Mouse (Mus musculus) midbrain, embryonic 12.5 days (tissue): ENCODE data around the gene Arl2bp. TPM values are rescaled to one million over a fixed set of nuclear protein-coding genes. Genes with fewer than 3 reads are reported as not detected.
A peak's percentile ranks its signal among the peaks of the same experiment; 100 is the strongest.

Experiments
- ATAC-seq: fragments of 200-750 bp; cut with Nextera tagmentation; 2 replicates; pipeline ENCODE4 v1.8.0; 2017; ENCODE audit warnings: low read depth, moderate TSS enrichment, moderate library complexity; ENCODE audit not compliant: low FRiP score
- H3K27ac ChIP-seq: fragments of 300-500 bp; sonication (generic); replicated peaks from 2 replicates; pipeline ENCODE4 v1.5.1; 2016; ENCODE audit warnings: mild to moderate bottlenecking
- H3K27me3 ChIP-seq: fragments of 300-500 bp; sonication (generic); 2 replicates; pipeline ENCODE4 v1.6.1; 2016; ENCODE audit warnings: mild to moderate bottlenecking
- H3K36me3 ChIP-seq: fragments of 300-500 bp; sonication (generic); 2 replicates; pipeline ENCODE4 v1.6.1; 2016
- H3K4me1 ChIP-seq: fragments of 300-500 bp; sonication (generic); 2 replicates; pipeline ENCODE4 v1.6.1; 2016
- H3K4me2 ChIP-seq: fragments of 300-500 bp; sonication (generic); replicated peaks from 2 replicates; pipeline ENCODE4 v1.6.1; 2016; ENCODE audit warnings: mild to moderate bottlenecking, moderate library complexity
- H3K4me3 ChIP-seq: fragments of 300-500 bp; sonication (generic); 2 replicates; pipeline ENCODE4 v1.5.1; 2016; ENCODE audit warnings: mild to moderate bottlenecking
- H3K9ac ChIP-seq: fragments of 300-500 bp; sonication (generic); replicated peaks from 2 replicates; pipeline ENCODE4 v1.6.1; 2016; ENCODE audit warnings: mild to moderate bottlenecking, moderate library complexity
- H3K9me3 ChIP-seq: fragments of 300-500 bp; sonication (generic); 2 replicates; pipeline ENCODE4 v1.6.1; 2016; ENCODE audit warnings: mild to moderate bottlenecking
- WGBS: fragments of 180-500 bp; shearing (Covaris S2); methylation state at CpG from one replicate; pipeline ENCODE4 v1.1.7; 2016; 5-methylcytosine and 5-hydroxymethylcytosine counted together
- polyA plus RNA-seq: library from polyadenylated mRNA; unstranded; fragments of >200 nt; fragmentation: Nextera tagmentation; extraction: Ambion mirVana; gene quantifications from 2 replicates; pipeline ENCODE4 v1.2.1, GENCODE M21; 2016

Arl2bp gene
- polyA plus RNA-seq, 1 experiment from 2014 or later: 238 TPM

DNA sequence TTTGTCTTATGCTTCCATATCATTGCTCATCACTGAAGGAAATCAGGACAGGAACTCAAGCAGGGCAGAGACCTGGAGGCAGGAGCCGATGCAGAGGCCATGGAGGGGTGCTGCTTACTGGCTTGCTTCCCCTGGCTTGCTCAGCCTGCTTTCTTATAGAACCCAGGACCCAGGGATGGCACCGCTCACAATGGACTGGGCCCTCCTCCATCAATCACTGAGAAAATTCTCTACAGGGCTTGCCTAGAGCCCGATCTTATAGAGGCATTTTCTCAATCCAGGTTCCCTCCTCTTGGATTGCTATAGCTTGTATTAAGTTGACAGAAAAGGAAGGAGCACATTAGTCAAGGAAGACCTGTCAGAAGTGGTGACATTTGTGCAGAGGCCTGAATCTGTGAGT lies 30.2 kb downstream of the Arl2bp start:
- WGBS: 57% methylated on average over 3 of the region's 3 CpGs
- peak overlapping the region; percentile 74 for H3K4me2 ChIP-seq
- peak overlapping the region; percentile 44; the same call in 1 of the 2 replicates for H3K4me3 ChIP-seq
- H3K9ac ChIP-seq: no peak overlapping the region
- H3K36me3 ChIP-seq: no peaks in the 10 kb centered on the region
- no peak for ATAC-seq
- H3K9me3 ChIP-seq: no peaks in the 10 kb centered on the region
- no peak overlapping the region for H3K27ac ChIP-seq
- peaks cover 17% of the 10 kb centered on the region for H3K4me1 ChIP-seq
- peaks cover 62% of the 10 kb centered on the region for H3K27me3 ChIP-seq

DNA sequence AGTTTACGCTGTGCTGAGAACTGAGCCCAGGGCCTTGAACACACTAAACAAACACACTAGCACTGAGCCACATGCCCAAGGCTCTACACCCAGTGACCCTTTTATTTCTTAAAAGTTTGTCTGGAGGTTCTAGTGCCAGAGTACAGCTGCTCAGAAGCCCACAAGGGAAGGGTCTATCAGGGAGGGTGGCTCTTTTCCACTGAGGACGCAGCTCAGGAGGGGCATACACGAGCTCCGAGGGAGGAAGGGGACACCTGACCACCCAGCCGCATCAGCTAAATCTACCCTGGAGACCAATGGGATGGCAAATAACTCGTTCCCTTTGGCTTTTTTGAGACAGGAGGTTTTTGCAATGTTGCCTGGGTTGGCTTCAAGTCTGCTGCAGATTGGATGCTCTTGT lies 31.6 kb downstream of the Arl2bp start:
- Histone ChIP-seq H3K36me3 (no peaks in the 10 kb centered on the region), H3K9ac (no peak overlapping the region), H3K27ac (no peak overlapping the region), H3K4me3 (no peak overlapping the region), H3K4me1 (peaks cover 17% of the 10 kb centered on the region), H3K27me3 (peaks cover 51% of the 10 kb centered on the region), H3K9me3 (no peaks in the 10 kb centered on the region), H3K4me2 (no peak overlapping the region)
- 71% methylated on average over 6 of the region's 6 CpGs for WGBS
- no peak for ATAC-seq

DNA sequence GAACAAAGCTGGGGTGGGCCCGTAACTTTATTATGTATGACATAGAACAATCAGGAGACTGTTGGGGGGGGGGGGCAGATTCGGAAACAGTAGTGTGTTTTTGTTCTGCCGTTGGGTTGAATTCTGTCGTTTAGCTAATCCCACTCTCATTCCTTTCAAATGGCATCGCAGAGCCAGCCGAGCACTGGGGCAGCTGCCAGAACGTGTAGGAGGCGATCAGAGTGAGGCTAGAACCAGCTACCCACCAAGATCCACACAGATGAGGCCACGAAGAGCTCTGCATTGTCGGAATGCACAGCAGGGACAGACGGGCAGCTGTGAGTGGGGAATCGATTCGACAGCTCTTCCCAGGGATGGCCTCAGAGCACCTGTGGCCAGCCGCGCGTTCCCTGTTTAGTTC lies 33.0 kb downstream of the Arl2bp start:
- H3K27me3 ChIP-seq: peaks cover 37% of the 10 kb centered on the region
- 61% methylated on average over 16 of the region's 16 CpGs for WGBS
- H3K4me2 ChIP-seq: no peak overlapping the region
- H3K36me3 ChIP-seq: no peaks in the 10 kb centered on the region
- no peak overlapping the region for H3K27ac ChIP-seq
- no peak for ATAC-seq
- no peak overlapping the region for H3K9ac ChIP-seq
- no peaks in the 10 kb centered on the region for H3K9me3 ChIP-seq
- peaks cover 17% of the 10 kb centered on the region for H3K4me1 ChIP-seq
- H3K4me3 ChIP-seq: no peak overlapping the region

DNA sequence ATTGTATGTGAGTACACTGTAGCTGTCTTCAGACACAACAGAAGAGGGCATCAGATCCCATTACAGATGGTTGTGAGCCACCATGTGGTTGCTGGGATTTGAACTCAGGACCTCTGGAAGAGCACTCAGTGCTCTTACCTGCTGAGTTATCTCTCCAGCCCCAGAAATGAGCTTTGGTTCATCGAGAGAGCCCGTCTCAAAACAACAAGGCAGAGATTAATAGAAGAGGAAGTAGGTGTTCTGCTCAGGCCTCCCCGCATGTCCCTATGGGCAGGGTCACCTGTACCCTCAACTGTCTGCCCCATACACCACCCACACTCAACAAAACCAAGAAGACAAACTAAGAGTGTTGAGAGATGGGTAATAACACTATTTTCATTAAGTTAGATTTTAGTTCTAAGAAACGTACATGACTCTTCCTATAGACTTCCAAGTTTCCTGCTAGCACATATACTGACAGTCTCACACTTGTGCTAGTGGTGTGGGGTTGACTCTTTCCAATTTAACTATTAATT lies 34.1 kb downstream of the Arl2bp start:
- H3K27ac ChIP-seq: no peak overlapping the region
- H3K9me3 ChIP-seq: no peaks in the 10 kb centered on the region
- no peak overlapping the region for H3K4me2 ChIP-seq
- H3K36me3 ChIP-seq: no peaks in the 10 kb centered on the region
- ATAC-seq: no peak
- no peak overlapping the region for H3K9ac ChIP-seq
- H3K4me1 ChIP-seq: peaks cover 10% of the 10 kb centered on the region
- H3K27me3 ChIP-seq: peaks cover 31% of the 10 kb centered on the region
- WGBS: 91% methylated on average over 4 of the region's 4 CpGs
- no peak overlapping the region for H3K4me3 ChIP-seq

DNA sequence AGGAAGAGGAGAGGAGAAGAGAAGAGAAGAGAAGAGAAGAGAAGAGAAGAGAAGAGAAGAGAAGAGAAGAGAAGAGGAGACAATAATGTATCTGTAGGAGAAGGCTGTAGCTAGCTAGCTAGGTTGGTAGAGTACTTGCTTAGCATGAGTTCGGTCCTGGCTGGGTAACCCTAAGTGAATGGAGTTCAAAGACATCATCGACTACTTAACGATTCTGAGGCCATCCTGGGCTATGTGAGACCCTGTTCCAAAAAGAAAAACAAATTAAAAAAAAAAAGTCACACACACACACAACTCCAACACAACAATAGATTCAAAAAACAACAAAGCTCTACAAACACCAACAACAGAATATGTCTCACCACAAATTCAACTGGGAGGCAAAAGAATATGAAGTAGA lies 35.8 kb downstream of the Arl2bp start:
- Histone ChIP-seq H3K4me3 (peak overlapping the region; percentile 50; the same call in 1 of the 2 replicates), H3K4me1 (no peaks in the 10 kb centered on the region), H3K27ac (no peak overlapping the region), H3K9ac (no peak overlapping the region; the same call in 1 of the 2 replicates), H3K9me3 (no peaks in the 10 kb centered on the region), H3K36me3 (no peaks in the 10 kb centered on the region), H3K27me3 (peaks cover 16% of the 10 kb centered on the region), H3K4me2 (peak overlapping the region; percentile 50; the same call in 1 of the 2 replicates)
- ATAC-seq: no peak
- 83% methylated on average over 3 of the region's 3 CpGs for WGBS

DNA sequence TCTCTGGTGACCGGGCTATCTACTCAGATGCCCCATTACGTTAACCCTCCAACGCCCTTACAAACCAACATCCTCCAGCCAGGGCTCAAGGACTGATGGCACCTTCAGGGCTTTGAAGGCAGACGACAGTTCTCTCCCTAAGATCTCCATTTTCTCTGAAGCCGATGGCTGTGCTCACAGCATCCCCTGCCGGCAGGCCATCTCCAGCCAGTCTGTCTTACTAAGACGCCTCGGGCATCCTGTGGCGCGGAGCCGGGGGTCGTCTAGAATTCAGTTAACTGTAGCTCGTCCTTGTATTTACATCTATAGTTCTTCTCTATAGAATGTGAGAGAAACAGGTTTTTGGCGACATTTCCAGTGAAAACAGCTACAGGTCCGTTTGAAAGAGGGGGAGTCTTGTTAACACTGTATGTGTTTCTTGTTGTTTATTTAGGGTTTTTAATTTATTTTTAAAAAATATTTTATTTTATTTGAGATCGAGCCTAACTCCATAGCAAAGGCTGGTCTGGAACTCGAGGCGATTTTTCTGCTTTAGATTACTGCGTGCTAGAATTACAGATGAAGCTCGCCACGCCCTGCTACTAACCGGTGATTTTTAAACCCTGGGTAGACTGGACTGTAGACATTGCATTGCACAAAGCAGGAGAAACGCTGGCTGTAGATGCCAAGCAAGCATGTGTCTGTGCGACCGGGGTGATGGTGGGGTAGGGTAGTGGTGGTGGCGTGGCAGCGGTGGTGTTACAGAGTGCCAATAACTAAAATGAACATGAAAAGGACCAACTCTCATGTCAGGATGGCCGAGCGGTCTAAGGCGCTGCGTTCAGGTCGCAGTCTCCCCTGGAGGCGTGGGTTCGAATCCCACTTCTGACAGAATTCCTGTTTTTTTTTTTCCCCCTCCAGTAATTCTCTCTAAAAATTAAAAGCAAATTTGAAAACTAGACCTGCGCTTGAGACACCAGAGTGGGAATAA lies 36.7 kb downstream of the Arl2bp start:
- Histone ChIP-seq H3K27ac (peak overlapping the region; percentile 50; the same call in 1 of the 2 replicates), H3K4me2 (peak overlapping the region; percentile 50), H3K27me3 (peaks cover 8% of the 10 kb centered on the region), H3K9me3 (no peaks in the 10 kb centered on the region), H3K4me3 (peak overlapping the region; percentile 50), H3K36me3 (no peaks in the 10 kb centered on the region), H3K9ac (peak overlapping the region; percentile 41), H3K4me1 (no peaks in the 10 kb centered on the region)
- peak; percentile 82 for ATAC-seq
- WGBS: under 1% methylated on average over 35 of the region's 35 CpGs

DNA sequence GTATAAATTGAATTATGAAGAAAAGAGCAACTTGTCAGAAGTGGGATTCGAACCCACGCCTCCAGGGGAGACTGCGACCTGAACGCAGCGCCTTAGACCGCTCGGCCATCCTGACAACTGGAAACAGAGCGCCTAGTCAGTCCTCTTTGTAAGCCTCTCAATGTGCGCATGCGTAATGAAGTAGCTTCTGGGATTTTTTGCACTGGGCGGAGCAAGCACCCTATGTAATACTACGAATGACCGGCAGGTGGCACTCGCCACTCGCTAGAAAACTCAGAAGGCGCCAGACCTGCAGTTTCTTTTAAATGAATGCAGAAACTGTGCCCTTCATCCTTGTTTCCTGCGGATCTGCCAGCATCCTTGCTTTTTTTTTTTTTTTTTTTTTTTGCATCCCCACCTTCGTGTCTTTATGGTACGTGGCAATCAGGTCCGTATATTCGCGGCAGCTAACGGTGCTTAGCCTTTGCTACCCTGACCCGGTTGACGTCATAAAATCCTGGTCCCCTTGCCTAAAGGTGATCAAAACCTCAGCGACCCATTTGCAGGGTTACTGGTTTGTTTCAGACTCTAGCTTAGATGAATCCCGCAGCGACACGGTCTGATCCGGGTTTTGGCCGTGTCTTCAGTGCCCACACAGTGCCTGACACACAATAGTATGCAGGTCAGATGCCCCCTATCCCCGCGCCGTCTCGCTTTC lies 37.7 kb downstream of the Arl2bp start:
- ATAC-seq: peak; percentile 88
- WGBS: under 1% methylated on average over 35 of the region's 35 CpGs
- H3K9me3 ChIP-seq: no peaks in the 10 kb centered on the region
- no peaks in the 10 kb centered on the region for H3K36me3 ChIP-seq
- H3K4me2 ChIP-seq: peak overlapping the region; percentile 63
- H3K27ac ChIP-seq: no peak overlapping the region; the same call in 1 of the 2 replicates
- H3K27me3 ChIP-seq: peaks cover 7% of the 10 kb centered on the region; the same call in 1 of the 2 replicates
- peak overlapping the region; percentile 57 for H3K9ac ChIP-seq
- H3K4me1 ChIP-seq: no peaks in the 10 kb centered on the region
- peak overlapping the region; percentile 56 for H3K4me3 ChIP-seq

DNA sequence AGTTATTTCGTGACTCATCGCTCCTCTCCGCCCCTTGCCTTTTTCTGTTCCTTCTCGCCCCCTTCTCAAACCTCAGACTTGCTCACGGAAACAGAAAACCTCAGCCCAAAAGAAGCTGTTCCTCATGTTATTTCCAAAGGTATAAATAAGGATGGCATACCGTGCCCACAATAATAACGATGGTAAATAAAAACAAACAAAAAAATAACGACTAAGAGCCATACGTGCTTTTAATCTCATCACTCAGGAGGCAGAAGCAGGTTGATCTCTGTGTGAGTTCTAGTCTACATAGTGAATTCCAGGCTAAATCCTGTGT lies 38.2 kb downstream of the Arl2bp start:
- 19% methylated on average over 9 of the region's 9 CpGs for WGBS
- H3K4me2 ChIP-seq: peak overlapping the region; percentile 63
- no peaks in the 10 kb centered on the region for H3K36me3 ChIP-seq
- ATAC-seq: no peak
- H3K27ac ChIP-seq: no peak overlapping the region; the same call in 1 of the 2 replicates
- H3K4me1 ChIP-seq: no peaks in the 10 kb centered on the region
- no peaks in the 10 kb centered on the region for H3K9me3 ChIP-seq
- peaks cover 7% of the 10 kb centered on the region; the same call in 1 of the 2 replicates for H3K27me3 ChIP-seq
- H3K4me3 ChIP-seq: peak overlapping the region; percentile 56
- H3K9ac ChIP-seq: peak overlapping the region; percentile 57

DNA sequence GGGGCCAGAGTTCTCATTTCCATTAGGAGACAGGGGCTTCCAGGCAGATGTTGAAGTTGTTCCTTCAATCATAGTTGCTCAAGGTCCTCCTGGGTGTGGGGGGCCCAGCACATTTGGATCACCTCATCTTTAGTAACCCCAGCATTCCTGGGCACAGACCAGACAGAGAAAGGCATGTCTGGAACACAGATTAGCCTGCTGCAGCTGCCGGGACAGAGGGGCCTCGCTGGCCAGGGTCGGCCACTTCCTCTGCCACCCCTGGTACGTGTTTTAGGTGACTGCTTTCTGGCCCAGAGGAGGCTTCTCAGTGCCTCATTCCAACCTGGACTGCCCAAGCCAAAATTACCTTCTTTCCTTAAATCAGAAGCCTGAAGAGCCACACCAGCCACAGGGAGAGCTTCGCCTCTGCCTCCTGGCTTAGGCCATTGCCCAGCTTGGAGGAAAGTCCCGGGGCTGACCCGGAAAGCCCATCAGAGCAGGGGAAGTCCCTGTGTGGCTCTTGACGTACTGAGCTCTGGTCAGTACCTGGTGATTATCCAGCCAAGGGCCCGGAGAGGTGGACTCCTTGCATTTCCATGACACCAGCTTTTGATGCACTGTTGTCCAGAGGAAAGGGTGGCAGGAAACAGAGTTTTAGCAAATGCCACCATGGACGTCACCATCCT lies 39.3 kb downstream of the Arl2bp start:
- H3K27ac ChIP-seq: no peak overlapping the region
- 0 out of 2 replicates have a peak, but pooled peaks cover 2% of the 10 kb centered on the region for H3K4me1 ChIP-seq
- 83% methylated on average over 10 of the region's 10 CpGs for WGBS
- no peak overlapping the region for H3K4me2 ChIP-seq
- peaks cover 7% of the 10 kb centered on the region; the same call in 1 of the 2 replicates for H3K27me3 ChIP-seq
- no peak overlapping the region for H3K4me3 ChIP-seq
- no peaks in the 10 kb centered on the region for H3K36me3 ChIP-seq
- no peak overlapping the region for H3K9ac ChIP-seq
- H3K9me3 ChIP-seq: no peaks in the 10 kb centered on the region
- no peak for ATAC-seq

DNA sequence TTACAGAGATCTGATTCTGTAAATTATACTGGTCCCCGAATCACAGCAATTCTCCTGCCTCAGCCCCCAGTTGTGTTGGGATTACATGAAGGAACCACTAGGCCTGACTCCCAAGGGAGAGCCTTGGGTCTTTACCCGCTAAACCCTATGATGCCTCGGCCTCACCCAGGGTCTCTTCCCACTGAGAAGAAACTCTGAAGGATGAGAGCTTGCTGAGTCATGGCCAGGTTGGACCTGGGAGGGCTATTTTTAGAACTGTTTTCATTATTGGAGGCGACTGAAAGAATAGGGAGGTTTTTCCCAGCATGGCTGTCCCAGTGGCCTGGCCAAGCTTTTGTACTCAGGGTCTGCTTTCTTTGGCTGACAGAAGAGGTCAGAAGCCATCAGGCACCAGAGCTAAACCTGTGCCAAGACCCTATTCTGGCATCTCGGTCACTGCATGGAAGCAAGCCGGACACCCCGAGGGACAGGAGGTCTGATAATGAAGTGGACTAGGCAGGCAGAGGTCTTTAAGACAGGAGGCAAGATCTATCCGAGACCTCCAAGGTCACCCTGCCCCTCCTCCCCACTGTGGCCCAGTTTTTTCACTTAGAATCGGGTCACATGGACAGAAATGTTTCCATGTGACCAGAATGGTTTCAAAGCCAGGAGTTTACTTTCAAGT lies 40.5 kb downstream of the Arl2bp start:
- 78% methylated on average over 9 of the region's 9 CpGs for WGBS
- no peaks in the 10 kb centered on the region for H3K36me3 ChIP-seq
- H3K4me3 ChIP-seq: no peak overlapping the region
- H3K4me2 ChIP-seq: no peak overlapping the region
- H3K4me1 ChIP-seq: 0 out of 2 replicates have a peak, but pooled peaks cover 2% of the 10 kb centered on the region
- ATAC-seq: no peak
- H3K27me3 ChIP-seq: peaks cover 7% of the 10 kb centered on the region; the same call in 1 of the 2 replicates
- H3K27ac ChIP-seq: no peak overlapping the region
- no peaks in the 10 kb centered on the region for H3K9me3 ChIP-seq
- H3K9ac ChIP-seq: no peak overlapping the region

DNA sequence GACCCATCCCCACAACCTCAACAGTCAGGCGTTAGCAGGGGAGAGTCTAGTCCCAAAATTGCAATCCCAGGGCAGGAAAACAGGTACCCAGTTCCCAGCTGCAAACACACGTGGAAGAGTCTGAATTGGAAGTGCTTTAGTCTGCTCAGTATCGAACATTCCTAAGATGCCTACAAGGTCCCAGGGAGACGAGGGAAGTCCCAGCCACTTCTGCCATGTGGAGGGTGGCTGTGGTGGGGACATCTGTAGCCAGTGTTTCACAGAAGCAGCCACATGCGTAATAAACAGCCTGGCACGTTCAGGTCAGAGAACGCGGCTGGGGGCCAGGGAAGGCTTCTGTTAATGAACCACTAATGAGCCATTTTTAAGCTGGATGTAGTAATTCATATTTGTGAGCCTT lies 43.9 kb downstream of the Arl2bp start:
- Histone ChIP-seq H3K27ac (no peak overlapping the region), H3K36me3 (no peaks in the 10 kb centered on the region), H3K4me2 (no peak overlapping the region), H3K4me3 (no peak overlapping the region), H3K27me3 (peaks cover 3% of the 10 kb centered on the region; the same call in 1 of the 2 replicates), H3K9ac (no peak overlapping the region), H3K4me1 (0 out of 2 replicates have a peak, but pooled peaks cover 2% of the 10 kb centered on the region), H3K9me3 (no peaks in the 10 kb centered on the region)
- WGBS: 63% methylated on average over 8 of the region's 8 CpGs
- no peak for ATAC-seq
